Mouse (Mus musculus) forebrain, embryonic 16.5 days (tissue): ENCODE data around the gene Olfr1419. TPM values are rescaled to one million over a fixed set of nuclear protein-coding genes. Genes with fewer than 3 reads are reported as not detected.
"Not testable (repeated sequence)": the region's sequence is repeated elsewhere in the genome, so short reads cannot be mapped to it uniquely, and the experiment has no call there.

Experiments
- ATAC-seq: fragments of 200-750 bp; cut with Nextera tagmentation; 2 replicates; pipeline ENCODE4 v1.8.0; 2017; ENCODE audit warnings: mild to moderate bottlenecking, moderate library complexity
- H3K27ac ChIP-seq: fragments of 300-500 bp; sonication (generic); 2 replicates; pipeline ENCODE4 v1.5.1; 2014; ENCODE audit warnings: low read length, control low read depth
- H3K27me3 ChIP-seq: fragments of 300-500 bp; sonication (generic); replicated peaks from 2 replicates; pipeline ENCODE4 v1.6.1; 2014; ENCODE audit warnings: low read length; ENCODE audit not compliant: control insufficient read depth, insufficient read depth
- H3K36me3 ChIP-seq: fragments of 300-500 bp; sonication (generic); 2 replicates; pipeline ENCODE4 v1.6.1; 2014; ENCODE audit not compliant: control insufficient read depth, insufficient read depth
- H3K4me1 ChIP-seq: fragments of 300-500 bp; sonication (generic); replicated peaks from 2 replicates; pipeline ENCODE4 v1.6.1; 2014; ENCODE audit warnings: low read length; ENCODE audit not compliant: control insufficient read depth, insufficient read depth
- H3K4me2 ChIP-seq: fragments of 300-500 bp; sonication (generic); 2 replicates; pipeline ENCODE4 v1.6.1; 2014; ENCODE audit warnings: mild to moderate bottlenecking, low read length, control low read depth
- H3K4me3 ChIP-seq: fragments of 300-500 bp; sonication (generic); replicated peaks from 2 replicates; pipeline ENCODE4 v1.5.1; 2014; ENCODE audit warnings: mild to moderate bottlenecking, low read length, control low read depth
- H3K9ac ChIP-seq: fragments of 300-500 bp; sonication (generic); replicated peaks from 2 replicates; pipeline ENCODE4 v1.6.1; 2014; ENCODE audit warnings: low read depth, low read length, control low read depth
- H3K9me3 ChIP-seq: fragments of 300-500 bp; sonication (generic); 2 replicates; pipeline ENCODE4 v1.6.1; 2016; ENCODE audit warnings: low read length; ENCODE audit not compliant: control insufficient read depth
- WGBS: fragments of 180-500 bp; shearing (Covaris S2); extraction: QIAGEN DNeasy Blood & Tissue Kit; methylation state at CpG from one replicate; pipeline ENCODE4 v1.1.7; 2014; 5-methylcytosine and 5-hydroxymethylcytosine counted together
- polyA plus RNA-seq: library from polyadenylated mRNA; unstranded; fragments of >200 nt; fragmentation: Nextera tagmentation; extraction: Ambion mirVana; gene quantifications from 2 replicates; pipeline ENCODE4 v1.2.1, GENCODE M21; 2015

Gene Olfr1419
- polyA plus RNA-seq, 1 experiment from 2014 or later = not detected

GRCm38 (mm10) chr19:11878404-11878803 is 3.5 kb upstream of the Olfr1419 start:
- ATAC-seq, H3K9ac ChIP-seq, H3K27me3 ChIP-seq, H3K36me3 ChIP-seq, H3K4me2 ChIP-seq, H3K4me1 ChIP-seq, H3K27ac ChIP-seq, H3K9me3 ChIP-seq, H3K4me3 ChIP-seq: not testable (repeated sequence)
- 69% methylated on average over 22 of the region's 22 CpGs for WGBS

DNA sequence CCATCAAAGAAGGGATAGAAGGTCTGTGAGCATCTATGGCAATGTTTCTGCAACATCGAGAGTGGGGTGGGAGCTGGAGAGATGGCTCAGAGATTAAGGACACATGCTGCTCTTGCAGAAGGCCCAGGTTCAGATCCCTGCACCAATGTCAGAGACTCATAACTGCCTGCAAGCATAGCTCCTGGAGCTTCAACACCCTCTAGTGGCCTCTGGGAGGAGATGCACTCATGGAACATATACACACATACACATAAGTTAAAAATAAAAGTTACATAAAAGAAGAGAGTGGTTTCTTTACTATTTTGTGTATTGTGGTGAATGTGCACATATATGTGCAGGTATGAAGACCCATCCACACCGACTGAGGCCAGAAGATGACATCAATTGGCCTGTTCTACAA is 7.1 kb downstream of the Olfr1419 start:
- no peak for ATAC-seq
- H3K4me1 ChIP-seq = no peaks in the 10 kb centered on the region
- WGBS = 78% methylated on average over 2 of the region's 2 CpGs

DNA sequence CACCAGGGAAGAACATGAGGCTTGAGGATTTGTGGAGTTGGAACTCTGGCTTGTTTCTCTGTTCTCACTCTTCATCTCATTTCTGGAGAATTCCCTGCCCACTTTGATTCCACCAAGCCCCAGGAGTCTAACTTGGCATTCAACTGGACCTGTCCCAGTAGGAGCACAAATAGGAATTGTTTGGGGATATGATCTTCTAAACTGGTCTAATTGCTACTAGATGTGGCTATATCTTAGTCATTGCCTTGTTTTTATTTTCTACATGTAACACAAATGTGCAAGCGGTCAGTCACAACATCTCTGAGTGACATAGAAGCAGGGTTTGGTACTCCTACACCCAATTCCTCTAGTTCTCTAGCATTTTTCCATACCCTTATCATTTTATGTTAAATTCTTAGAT is 13.9 kb downstream of the Olfr1419 start, which contains the start of gene Olfr1418:
TSS of gene Olfr1418 (minus strand) at position 101 of the 400 bp plus-strand sequence.
- WGBS = 97% methylated on average over 1 of the region's 1 CpGs
- Histone ChIP-seq H3K36me3 (no peaks in the 10 kb centered on the region), H3K4me2 (no peak within 1 kb of the TSS), H3K4me1 (no peaks in the 10 kb centered on the region), H3K9me3 (no peaks in the 10 kb centered on the region), H3K27me3 (no peaks in the 10 kb centered on the region), H3K4me3 (no peak within 1 kb of the TSS), H3K27ac (no peak within 1 kb of the TSS), H3K9ac (no peak within 1 kb of the TSS)
- no peak for ATAC-seq

More for the DNA sequence above, 7.1 kb downstream of the Olfr1419 start:
- Histone ChIP-seq H3K36me3 (no peaks in the 10 kb centered on the region), H3K9ac (no peak overlapping the region), H3K4me2 (no peak overlapping the region), H3K27me3 (no peaks in the 10 kb centered on the region), H3K27ac (no peak overlapping the region), H3K9me3 (peaks cover 3% of the 10 kb centered on the region; the same call in 1 of the 2 replicates), H3K4me3 (no peak overlapping the region)

GRCm38 (mm10) chr19:11856506-11856905 is 18.4 kb downstream of the Olfr1419 start:
- Histone ChIP-seq H3K9ac (no peak overlapping the region), H3K9me3 (no peaks in the 10 kb centered on the region; the same call in 1 of the 2 replicates), H3K27ac (no peak overlapping the region), H3K4me1 (no peaks in the 10 kb centered on the region), H3K36me3 (no peaks in the 10 kb centered on the region), H3K4me2 (no peak overlapping the region), H3K4me3 (no peak overlapping the region), H3K27me3 (no peaks in the 10 kb centered on the region)
- WGBS = 82% methylated on average over 6 of the region's 6 CpGs
- no peak for ATAC-seq

DNA sequence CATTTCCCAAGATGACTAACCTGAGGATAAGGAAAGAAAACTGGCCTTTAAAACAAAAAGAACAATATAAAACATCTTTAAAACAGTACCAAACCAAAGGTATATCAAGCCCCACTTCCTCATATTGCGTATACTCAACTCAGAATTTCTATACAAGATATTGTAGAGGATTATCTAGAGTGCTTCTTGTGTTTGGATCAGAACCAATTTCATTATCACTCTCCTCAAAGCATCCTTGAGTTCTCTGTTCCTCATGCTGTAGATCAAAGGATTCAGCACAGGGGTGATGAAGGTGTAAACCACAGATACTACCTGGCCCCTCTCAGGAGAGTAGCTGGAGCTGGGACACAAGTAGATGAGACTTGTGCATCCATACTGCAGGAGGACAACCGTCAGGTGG is 20.1 kb downstream of the Olfr1419 start:
- no peak for ATAC-seq

GRCm38 (mm10) chr19:11852652-11853051 is 22.3 kb downstream of the Olfr1419 start:
- ATAC-seq = no peak
- no peak overlapping the region for H3K9ac ChIP-seq
- H3K27ac ChIP-seq = no peak overlapping the region
- H3K4me3 ChIP-seq = no peak overlapping the region
- H3K36me3 ChIP-seq = no peaks in the 10 kb centered on the region
- H3K4me1 ChIP-seq = no peaks in the 10 kb centered on the region
- H3K4me2 ChIP-seq = no peak overlapping the region
- 70% methylated on average over 4 of the region's 4 CpGs for WGBS
- H3K9me3 ChIP-seq = no peaks in the 10 kb centered on the region; the same call in 1 of the 2 replicates
- H3K27me3 ChIP-seq = no peaks in the 10 kb centered on the region

More for the DNA sequence above, 20.1 kb downstream of the Olfr1419 start:
- no peak overlapping the region for H3K9ac ChIP-seq
- H3K27me3 ChIP-seq = no peaks in the 10 kb centered on the region
- no peak overlapping the region for H3K4me3 ChIP-seq
- no peak overlapping the region for H3K4me2 ChIP-seq
- H3K4me1 ChIP-seq = no peaks in the 10 kb centered on the region
- WGBS = 89% methylated on average over 2 of the region's 2 CpGs
- H3K36me3 ChIP-seq = no peaks in the 10 kb centered on the region
- no peaks in the 10 kb centered on the region; the same call in 1 of the 2 replicates for H3K9me3 ChIP-seq
- H3K27ac ChIP-seq = no peak overlapping the region

DNA sequence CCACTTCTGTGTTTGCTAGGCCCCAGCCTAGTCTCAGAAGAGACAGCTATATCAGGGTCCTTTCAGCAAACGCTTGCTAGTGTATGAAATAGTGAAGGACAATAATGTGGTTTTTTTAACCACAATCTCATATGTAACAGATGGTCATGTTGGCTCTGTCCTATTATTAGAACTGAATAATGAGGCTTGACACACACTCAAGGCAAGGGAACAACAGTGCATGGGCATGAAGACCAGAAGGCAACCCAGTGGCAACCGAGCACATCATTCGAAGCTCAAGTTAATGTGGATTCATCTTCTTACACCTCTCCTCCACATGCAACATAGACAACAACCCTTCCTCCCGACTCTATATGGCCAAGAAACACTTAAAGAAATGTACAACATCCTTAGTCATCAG is 28.6 kb downstream of the Olfr1419 start:
- Histone ChIP-seq H3K27ac (no peak overlapping the region), H3K4me2 (no peak overlapping the region), H3K4me3 (no peak overlapping the region), H3K4me1 (no peaks in the 10 kb centered on the region), H3K9me3 (no peaks in the 10 kb centered on the region), H3K36me3 (no peaks in the 10 kb centered on the region), H3K27me3 (no peaks in the 10 kb centered on the region), H3K9ac (no peak overlapping the region)
- ATAC-seq = no peak
- 87% methylated on average over 4 of the region's 4 CpGs for WGBS

- H3K27me3 ChIP-seq = no peaks in the 10 kb centered on the region
- H3K4me3 ChIP-seq = no peak within 1 kb of the TSS
- H3K36me3 ChIP-seq = no peaks in the 10 kb centered on the region
- H3K9ac ChIP-seq = no peak within 1 kb of the TSS
- H3K4me1 ChIP-seq = no peaks in the 10 kb centered on the region
- 91% methylated on average over 4 of the region's 4 CpGs for WGBS
- no peak within 1 kb of the TSS for H3K4me2 ChIP-seq
- no peaks in the 10 kb centered on the region for H3K9me3 ChIP-seq
- no peak within 1 kb of the TSS for H3K27ac ChIP-seq
- ATAC-seq = no peak
Observed at GRCm38 (mm10) chr19:11839119-11839518, 35.8 kb downstream of the Olfr1419 start, which contains the start of gene Olfr1417. Olfr1417 (minus strand) TSS chr19:11839219.

GRCm38 (mm10) chr19:11823346-11824065 is 51.4 kb downstream of the Olfr1419 start:
- no peak overlapping the region for H3K9ac ChIP-seq
- no peak overlapping the region for H3K4me2 ChIP-seq
- no peak overlapping the region for H3K27ac ChIP-seq
- peaks cover 11% of the 10 kb centered on the region for H3K4me1 ChIP-seq
- H3K9me3 ChIP-seq = no peaks in the 10 kb centered on the region
- WGBS = 23% methylated on average over 4 of the region's 4 CpGs
- H3K4me3 ChIP-seq = no peak overlapping the region
- ATAC-seq = no peak
- no peaks in the 10 kb centered on the region for H3K36me3 ChIP-seq
- peaks cover 13% of the 10 kb centered on the region for H3K27me3 ChIP-seq
